Mouse (Mus musculus) testis, adult 2 months (tissue): ENCODE measurements around the gene Fhl2. TPM values are rescaled to one million over a fixed set of nuclear protein-coding genes. Genes with fewer than 3 reads are reported as not detected.

Source experiments
- H3K27ac ChIP-seq: fragments of 200-500 bp; 2 replicates; pipeline ENCODE4 v1.5.1; 2012; ENCODE audit warnings: low read depth, low read length; ENCODE audit not compliant: control insufficient read depth, insufficient read depth
- H3K27me3 ChIP-seq: fragments of 200-500 bp; 2 replicates; pipeline ENCODE4 v1.6.1; 2012; ENCODE audit warnings: mild to moderate bottlenecking, low read length, moderate library complexity; ENCODE audit not compliant: control insufficient read depth, insufficient read depth
- H3K36me3 ChIP-seq: fragments of 200-500 bp; 2 replicates; pipeline ENCODE4 v1.6.1; 2012; ENCODE audit warnings: mild to moderate bottlenecking, low read length; ENCODE audit not compliant: control insufficient read depth, insufficient read depth
- H3K4me1 ChIP-seq: fragments of 200-500 bp; 2 replicates; pipeline ENCODE4 v1.6.1; 2012; ENCODE audit warnings: low read length; ENCODE audit not compliant: control insufficient read depth, insufficient read depth
- H3K4me3 ChIP-seq: fragments of 200-500 bp; 2 replicates; pipeline ENCODE4 v1.5.1; 2012; ENCODE audit warnings: low read depth, mild to moderate bottlenecking, low read length, moderate library complexity, mixed read lengths; ENCODE audit not compliant: control insufficient read depth
- CTCF ChIP-seq: fragments of 200-500 bp; IDR thresholded peaks from 2 replicates; pipeline ENCODE4 v1.5.1; 2012; ENCODE audit warnings: low read depth, mild to moderate bottlenecking, inconsistent platforms, low read length, moderate library complexity; ENCODE audit not compliant: control insufficient read depth, insufficient read depth, insufficient replicate concordance
- POLR2A ChIP-seq: fragments of 200-500 bp; IDR thresholded peaks from 2 replicates; pipeline ENCODE4 v1.6.1; 2012; ENCODE audit warnings: low read depth, mild to moderate bottlenecking, inconsistent platforms, low read length, moderate library complexity; ENCODE audit not compliant: control insufficient read depth
- polyA plus RNA-seq: library from polyadenylated mRNA; depleted of rRNA; stranded (reverse); fragments of >200 nt; gene quantifications from 2 replicates; pipeline ENCODE4 v1.2.3, GENCODE M21; 2012

Fhl2 gene
- polyA plus RNA-seq, 1 experiment, result 13.7 TPM

DNA sequence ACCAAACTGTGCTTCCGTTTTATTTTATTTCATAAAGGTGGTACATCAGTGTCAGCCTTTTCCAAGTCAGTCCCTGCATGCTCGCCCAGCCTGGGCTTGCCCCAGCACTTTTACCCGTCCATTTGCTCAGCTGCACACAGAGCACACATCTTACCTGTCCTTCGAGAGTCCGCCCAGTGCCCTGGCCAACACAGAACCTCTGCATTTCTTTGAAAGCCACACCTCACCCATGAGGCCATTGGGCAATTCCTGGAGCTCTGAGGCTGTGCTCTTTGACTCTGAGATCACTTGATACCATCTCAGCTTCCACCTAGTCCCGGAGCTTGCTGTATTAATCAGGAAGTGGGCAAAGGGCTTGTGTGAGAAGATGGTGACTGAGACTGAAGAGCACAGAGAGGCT lies 51.4 kb downstream of the Fhl2 start:
- Histone ChIP-seq H3K27ac (no peak overlapping the region), H3K4me1 (no peaks in the 10 kb centered on the region), H3K36me3 (no peaks in the 10 kb centered on the region), H3K27me3 (no peaks in the 10 kb centered on the region), H3K4me3 (no peak overlapping the region)
- no peak for TF ChIP-seq POLR2A
- no peak for TF ChIP-seq CTCF

DNA sequence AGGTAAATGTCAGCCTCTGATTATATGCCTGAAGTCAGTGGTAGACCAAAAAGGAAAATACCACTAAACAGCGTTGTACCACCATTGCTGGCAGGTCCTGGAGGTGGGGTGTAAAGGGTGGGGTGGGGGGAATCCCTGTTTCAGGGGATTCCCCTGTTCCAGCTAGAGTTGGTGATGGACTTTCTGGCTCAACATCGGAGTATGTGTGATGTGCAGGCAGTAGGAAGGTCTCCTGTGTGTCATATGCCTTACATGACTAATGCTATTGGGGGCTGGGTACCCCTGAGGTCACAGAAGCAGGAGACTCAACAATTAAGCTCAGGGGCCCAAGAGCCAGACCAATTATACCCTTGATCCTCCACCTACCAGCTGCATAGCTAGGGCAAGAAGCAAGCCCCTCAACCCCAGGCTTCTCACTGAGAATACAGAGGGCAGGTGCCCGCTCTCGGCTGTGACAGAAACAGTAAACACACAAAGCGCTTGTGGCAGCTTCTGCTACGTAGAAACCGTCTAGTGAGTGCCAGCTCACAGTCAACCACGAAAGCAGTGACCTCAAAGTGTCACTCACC lies 52.4 kb downstream of the Fhl2 start:
- H3K27ac ChIP-seq, result no peak overlapping the region
- H3K36me3 ChIP-seq, result no peaks in the 10 kb centered on the region
- no peak for TF ChIP-seq CTCF
- TF ChIP-seq POLR2A, result no peak
- no peaks in the 10 kb centered on the region for H3K4me1 ChIP-seq
- H3K27me3 ChIP-seq, result no peaks in the 10 kb centered on the region
- no peak overlapping the region for H3K4me3 ChIP-seq

- no peak for TF ChIP-seq CTCF
- TF ChIP-seq POLR2A, result no peak
- H3K36me3 ChIP-seq, result no peaks in the 10 kb centered on the region
- no peak overlapping the region for H3K27ac ChIP-seq
- no peaks in the 10 kb centered on the region for H3K27me3 ChIP-seq
- H3K4me3 ChIP-seq, result no peak overlapping the region
- no peaks in the 10 kb centered on the region for H3K4me1 ChIP-seq
Measured at GRCm38 (mm10) chr1:43143791-43144190, 53.0 kb downstream of the Fhl2 start.

DNA sequence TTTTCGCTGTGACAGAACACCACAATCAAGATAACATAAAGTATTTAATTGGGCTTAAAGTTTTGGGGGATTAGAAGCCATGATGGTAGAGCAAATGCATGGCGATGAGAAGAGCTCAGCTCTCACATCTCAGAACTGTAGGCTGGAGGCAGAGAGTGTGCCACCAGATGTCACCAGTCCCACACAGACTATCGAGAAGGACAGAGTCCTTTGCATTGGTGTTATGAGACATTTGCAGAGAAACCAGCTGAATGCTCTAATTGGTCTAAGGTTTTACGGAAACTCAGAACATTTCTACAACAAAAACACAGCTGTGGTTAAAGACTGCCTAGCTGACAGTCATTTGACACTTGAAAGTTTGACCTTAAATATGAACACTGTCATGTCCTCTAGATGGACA lies 53.5 kb downstream of the Fhl2 start:
- peaks cover 3% of the 10 kb centered on the region; the same call in 1 of the 2 replicates for H3K4me1 ChIP-seq
- H3K4me3 ChIP-seq, result no peak overlapping the region
- no peaks in the 10 kb centered on the region for H3K27me3 ChIP-seq
- H3K27ac ChIP-seq, result no peak overlapping the region
- TF ChIP-seq POLR2A, result no peak
- no peak for TF ChIP-seq CTCF
- H3K36me3 ChIP-seq, result no peaks in the 10 kb centered on the region

GRCm38 (mm10) chr1:43142849-43143248 lies 53.9 kb downstream of the Fhl2 start:
- TF ChIP-seq CTCF, result no peak
- no peak for TF ChIP-seq POLR2A
- Histone ChIP-seq H3K36me3 (no peaks in the 10 kb centered on the region), H3K27ac (no peak overlapping the region), H3K27me3 (no peaks in the 10 kb centered on the region), H3K4me1 (peaks cover 3% of the 10 kb centered on the region; the same call in 1 of the 2 replicates), H3K4me3 (no peak overlapping the region)

DNA sequence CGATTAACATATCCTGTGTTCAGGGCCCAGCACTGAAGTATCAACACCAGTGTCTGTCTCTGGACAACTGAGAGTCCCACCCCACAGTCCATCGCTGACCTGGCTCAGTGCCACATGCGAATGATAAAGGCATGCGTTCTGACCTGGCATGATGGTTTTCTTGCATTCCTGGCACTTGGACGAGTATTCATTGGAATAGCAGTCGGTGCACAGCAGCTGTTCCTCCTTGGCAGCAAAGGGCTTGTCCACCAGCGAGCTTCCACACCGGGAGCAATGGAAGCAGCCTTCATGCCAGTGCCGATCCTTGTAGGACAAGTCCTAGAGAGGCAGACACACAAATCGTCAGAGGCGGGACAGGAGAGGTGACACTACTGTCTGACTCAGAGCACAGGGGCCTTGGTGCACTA lies 55.2 kb downstream of the Fhl2 start:
- Histone ChIP-seq H3K27me3 (no peaks in the 10 kb centered on the region), H3K36me3 (no peaks in the 10 kb centered on the region), H3K4me1 (peaks cover 3% of the 10 kb centered on the region; the same call in 1 of the 2 replicates), H3K4me3 (no peak overlapping the region), H3K27ac (no peak overlapping the region)
- no peak for TF ChIP-seq CTCF
- no peak for TF ChIP-seq POLR2A

- Histone ChIP-seq H3K27me3 (no peaks in the 10 kb centered on the region), H3K4me3 (no peak overlapping the region), H3K27ac (no peak overlapping the region), H3K36me3 (no peaks in the 10 kb centered on the region), H3K4me1 (peaks cover 3% of the 10 kb centered on the region; the same call in 1 of the 2 replicates)
- TF ChIP-seq POLR2A, result no peak
- TF ChIP-seq CTCF, result peak; percentile 95
Measured at GRCm38 (mm10) chr1:43139587-43140266, 57.1 kb downstream of the Fhl2 start.
